Mouse (Mus musculus) intestine, embryonic 16.5 days (tissue): ENCODE results near the gene F2rl1. TPM values are rescaled to one million over a fixed set of nuclear protein-coding genes. Genes with fewer than 3 reads are reported as not detected.
A peak's percentile ranks its signal among the peaks of the same experiment; 100 is the strongest.

Experiments
- ATAC-seq: fragments of 200-750 bp; cut with Nextera tagmentation; 2 replicates; pipeline ENCODE4 v1.8.0; 2017; ENCODE audit warnings: moderate TSS enrichment, moderate library complexity
- H3K27ac ChIP-seq: fragments of 300-500 bp; sonication (generic); 2 replicates; pipeline ENCODE4 v1.5.1; 2014; ENCODE audit warnings: mild to moderate bottlenecking, low read length
- H3K27me3 ChIP-seq: fragments of 300-500 bp; sonication (generic); replicated peaks from 2 replicates; pipeline ENCODE4 v1.6.1; 2014; ENCODE audit warnings: low read length, control low read depth, mixed read lengths; ENCODE audit not compliant: control insufficient read depth, insufficient read depth
- H3K36me3 ChIP-seq: fragments of 300-500 bp; sonication (generic); 2 replicates; pipeline ENCODE4 v1.6.1; 2014; ENCODE audit warnings: low read length, control low read depth; ENCODE audit not compliant: control insufficient read depth, insufficient read depth
- H3K4me1 ChIP-seq: fragments of 300-500 bp; sonication (generic); 2 replicates; pipeline ENCODE4 v1.6.1; 2014; ENCODE audit warnings: low read length, control low read depth, mixed read lengths; ENCODE audit not compliant: control insufficient read depth, insufficient read depth
- H3K4me2 ChIP-seq: fragments of 300-500 bp; sonication (generic); 2 replicates; pipeline ENCODE4 v1.6.1; 2014; ENCODE audit warnings: low read depth, low read length, control low read depth
- H3K4me3 ChIP-seq: fragments of 300-500 bp; sonication (generic); 2 replicates; pipeline ENCODE4 v1.5.1; 2014; ENCODE audit warnings: mild to moderate bottlenecking, low read length
- H3K9ac ChIP-seq: fragments of 300-500 bp; sonication (generic); 2 replicates; pipeline ENCODE4 v1.6.1; 2014; ENCODE audit warnings: low read depth, low read length
- H3K9me3 ChIP-seq: fragments of 300-500 bp; sonication (generic); 2 replicates; pipeline ENCODE4 v1.6.1; 2016; ENCODE audit warnings: low read length, control low read depth; ENCODE audit not compliant: control insufficient read depth
- WGBS: fragments of 180-500 bp; shearing (Covaris S2); extraction: QIAGEN DNeasy Blood & Tissue Kit; methylation state at CpG from one replicate; pipeline ENCODE4 v1.1.7; 2014; 5-methylcytosine and 5-hydroxymethylcytosine counted together
- polyA plus RNA-seq: library from polyadenylated mRNA; unstranded; fragments of >200 nt; fragmentation: Nextera tagmentation; extraction: Ambion mirVana; gene quantifications from 2 replicates; pipeline ENCODE4 v1.2.1, GENCODE M21; 2015

The F2rl1 gene
- polyA plus RNA-seq, 1 experiment from 2014 or later = 23.0 TPM

DNA sequence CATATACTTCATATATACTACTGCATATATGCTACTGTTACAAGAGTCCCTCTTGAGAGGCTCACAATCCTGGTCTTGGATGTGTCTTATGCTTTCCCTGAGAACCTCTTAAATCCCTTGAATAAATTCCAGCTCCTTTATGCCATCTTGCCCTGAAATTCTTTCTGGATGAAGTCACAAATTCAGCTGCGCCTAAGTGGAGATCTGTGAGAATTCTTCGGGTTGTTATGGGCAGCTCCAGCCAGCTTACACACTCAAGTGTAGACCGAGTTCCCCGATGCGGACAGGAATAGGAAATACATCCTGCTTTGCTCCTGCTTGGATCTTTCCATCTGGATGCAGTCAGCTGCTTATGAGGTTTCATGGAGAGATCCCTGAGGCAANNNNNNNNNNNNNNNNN, 40.4 kb downstream of the F2rl1 start:
- Histone ChIP-seq H3K9ac (no peak overlapping the region), H3K4me1 (peaks cover 6% of the 10 kb centered on the region; the same call in 1 of the 2 replicates), H3K4me2 (no peak overlapping the region), H3K4me3 (no peak overlapping the region), H3K36me3 (no peaks in the 10 kb centered on the region), H3K27ac (no peak overlapping the region), H3K27me3 (no peaks in the 10 kb centered on the region), H3K9me3 (no peaks in the 10 kb centered on the region)
- ATAC-seq = no peak
- 28% methylated on average over 5 of the region's 5 CpGs for WGBS

DNA sequence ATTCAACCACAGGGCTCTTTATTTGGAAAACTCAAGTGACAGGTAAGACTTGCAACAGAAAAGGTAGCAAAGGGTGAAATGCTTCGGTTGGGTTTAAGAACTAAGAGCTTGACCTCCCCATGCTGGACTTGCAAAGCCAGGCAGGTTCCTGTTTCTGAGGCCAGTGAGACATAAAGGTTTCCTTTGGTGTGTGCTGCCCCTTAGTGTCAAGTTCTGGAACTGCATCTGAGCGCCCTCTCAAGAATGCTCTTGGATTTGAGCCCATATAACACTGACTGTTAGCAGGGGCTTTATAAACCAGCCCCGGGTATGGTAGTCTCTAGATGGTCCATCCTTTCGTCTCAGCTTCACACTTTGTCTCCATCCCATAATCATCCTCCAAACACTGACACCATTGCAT, 43.6 kb downstream of the F2rl1 start:
- Histone ChIP-seq H3K4me3 (no peak overlapping the region), H3K36me3 (no peaks in the 10 kb centered on the region), H3K27me3 (no peaks in the 10 kb centered on the region), H3K4me2 (no peak overlapping the region), H3K9me3 (no peaks in the 10 kb centered on the region), H3K27ac (no peak overlapping the region), H3K4me1 (peaks cover 3% of the 10 kb centered on the region; the same call in 1 of the 2 replicates), H3K9ac (no peak overlapping the region)
- ATAC-seq = peak; percentile 63; the same call in 1 of the 2 replicates
- 8% methylated on average over 4 of the region's 4 CpGs for WGBS

DNA sequence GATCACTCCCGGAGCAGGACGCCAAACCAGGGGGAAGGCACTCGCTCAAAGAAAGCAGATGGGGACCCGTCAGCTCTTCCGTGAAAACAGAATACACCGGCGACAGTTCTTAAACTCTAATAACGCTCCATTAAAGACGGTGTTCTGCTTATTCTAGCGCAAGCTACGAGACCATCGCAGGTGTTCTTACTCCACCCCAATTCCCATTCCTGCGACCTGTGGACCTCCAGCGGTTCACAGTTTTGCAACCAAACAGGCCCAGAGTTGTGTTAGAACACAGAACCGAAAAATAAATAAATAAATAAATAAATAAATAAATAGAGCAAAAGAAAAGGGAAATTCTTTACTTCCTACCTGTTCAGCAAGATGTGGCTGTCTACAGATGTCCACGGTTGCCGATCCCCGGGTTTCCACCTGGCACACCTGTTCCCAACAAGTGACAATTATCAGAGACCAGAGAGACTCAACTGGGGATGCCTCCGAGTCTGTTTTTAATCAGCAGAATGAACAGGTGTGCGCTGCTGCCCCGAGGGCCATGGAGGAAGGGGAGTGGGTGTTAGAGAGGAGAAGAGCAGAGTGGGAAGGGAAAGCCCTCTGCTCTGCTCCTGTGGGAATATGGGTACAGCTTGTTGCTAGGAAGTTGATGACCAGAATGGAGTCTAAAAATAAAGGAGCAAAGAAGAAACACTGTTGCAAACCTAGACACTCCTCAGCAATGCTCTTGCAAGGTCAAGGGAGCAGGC, 46.2 kb downstream of the F2rl1 start, which contains the start of gene S100z:
TSS of gene S100z (minus strand) at position 51 of the 743 bp plus-strand sequence.
- Histone ChIP-seq H3K27ac (no peak within 1 kb of the TSS), H3K36me3 (no peaks in the 10 kb centered on the region), H3K27me3 (no peaks in the 10 kb centered on the region), H3K9me3 (no peaks in the 10 kb centered on the region), H3K4me1 (no peaks in the 10 kb centered on the region), H3K4me3 (no peak within 1 kb of the TSS), H3K4me2 (no peak within 1 kb of the TSS), H3K9ac (no peak within 1 kb of the TSS)
- no peak for ATAC-seq
- 91% methylated on average over 21 of the region's 21 CpGs for WGBS

GRCm38 (mm10) chr13:95477173-95477572, 47.9 kb downstream of the F2rl1 start:
- H3K9me3 ChIP-seq = no peaks in the 10 kb centered on the region
- ATAC-seq = no peak
- H3K36me3 ChIP-seq = no peaks in the 10 kb centered on the region
- 66% methylated on average over 6 of the region's 6 CpGs for WGBS
- H3K4me2 ChIP-seq = no peak overlapping the region
- H3K4me1 ChIP-seq = no peaks in the 10 kb centered on the region
- no peaks in the 10 kb centered on the region for H3K27me3 ChIP-seq
- H3K9ac ChIP-seq = no peak overlapping the region
- no peak overlapping the region for H3K27ac ChIP-seq
- H3K4me3 ChIP-seq = no peak overlapping the region

GRCm38 (mm10) chr13:95475124-95475523, 49.9 kb downstream of the F2rl1 start:
- Histone ChIP-seq H3K4me3 (no peak overlapping the region), H3K4me1 (no peaks in the 10 kb centered on the region), H3K9me3 (no peaks in the 10 kb centered on the region), H3K36me3 (no peaks in the 10 kb centered on the region), H3K27ac (no peak overlapping the region), H3K27me3 (no peaks in the 10 kb centered on the region), H3K9ac (no peak overlapping the region), H3K4me2 (no peak overlapping the region)
- ATAC-seq = no peak
- WGBS = 31% methylated on average over 7 of the region's 7 CpGs

DNA sequence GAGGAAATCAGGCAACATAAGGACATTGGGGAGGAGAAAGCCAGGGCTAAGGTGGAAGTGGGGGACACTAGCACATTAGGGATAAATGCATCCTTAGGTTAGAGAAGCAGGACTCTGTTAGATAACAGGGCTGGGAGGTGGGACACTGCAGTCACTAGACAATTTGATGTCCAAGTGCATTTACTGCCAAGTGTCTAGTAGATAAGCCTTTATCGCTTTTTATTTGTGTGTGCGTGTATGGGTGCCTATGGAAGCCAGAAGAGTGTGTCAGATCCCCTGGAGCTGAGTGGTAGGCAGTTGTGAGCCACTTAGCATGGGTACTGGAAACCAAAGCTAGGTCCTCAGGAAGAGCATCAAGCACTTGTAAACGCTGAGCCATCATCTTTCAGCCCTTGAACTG, 50.7 kb downstream of the F2rl1 start:
- Histone ChIP-seq H3K4me3 (no peak overlapping the region), H3K9ac (no peak overlapping the region), H3K27ac (no peak overlapping the region), H3K4me2 (no peak overlapping the region), H3K4me1 (no peaks in the 10 kb centered on the region), H3K27me3 (no peaks in the 10 kb centered on the region), H3K9me3 (no peaks in the 10 kb centered on the region), H3K36me3 (no peaks in the 10 kb centered on the region)
- WGBS = 82% methylated on average over 3 of the region's 3 CpGs
- no peak for ATAC-seq

DNA sequence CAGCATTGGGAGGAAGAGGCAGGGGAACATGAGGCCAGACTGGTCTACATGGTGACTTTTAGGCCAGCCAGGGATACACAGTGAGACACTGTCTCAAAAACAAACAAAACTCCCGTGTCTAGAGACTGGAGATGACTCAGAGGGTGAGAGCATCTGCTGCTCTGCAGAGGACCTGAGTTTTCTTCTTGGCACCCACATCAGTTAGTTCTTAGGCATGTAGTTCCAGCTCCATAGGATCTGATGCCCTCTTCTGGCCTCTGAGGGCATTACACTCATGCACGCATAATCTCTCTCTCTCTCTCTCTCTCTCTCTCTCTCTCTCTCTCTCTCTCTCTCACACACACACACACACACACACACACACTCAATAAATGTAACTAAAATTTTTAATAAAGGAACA, 54.1 kb downstream of the F2rl1 start:
- 58% methylated on average over 2 of the region's 2 CpGs for WGBS
- no peak for ATAC-seq
- Histone ChIP-seq H3K9ac (no peak overlapping the region), H3K27ac (no peak overlapping the region), H3K36me3 (no peaks in the 10 kb centered on the region), H3K4me1 (no peaks in the 10 kb centered on the region), H3K9me3 (no peaks in the 10 kb centered on the region), H3K4me3 (no peak overlapping the region), H3K27me3 (no peaks in the 10 kb centered on the region), H3K4me2 (no peak overlapping the region)

Other genes with a start within 250 kb of the F2rl1 start
- 38.5 and 43.4 TPM in 2 replicates for gene Zbed3, start 201.6 kb downstream of the F2rl1 start, polyA plus RNA-seq
- 22.8 and 25.0 TPM in 2 replicates for gene Aggf1, start 149.9 kb downstream of the F2rl1 start, polyA plus RNA-seq
- 0.20 and 0.22 TPM in 2 replicates for gene Crhbp, start 80.3 kb downstream of the F2rl1 start, polyA plus RNA-seq
- 0.40 and 1.2 TPM in 2 replicates for gene S100z, start 46.5 kb downstream of the F2rl1 start, polyA plus RNA-seq
- 41.0 and 41.7 TPM in 2 replicates for gene F2r, start 93.3 kb upstream of the F2rl1 start, polyA plus RNA-seq
- gene F2rl2, start 171.6 kb upstream of the F2rl1 start, polyA plus RNA-seq = 0.21 and 0.38 TPM in 2 replicates